Mouse (Mus musculus) naive thymus-derived CD4-positive, alpha-beta T cell, adult 2 months (primary cell): ENCODE results near the gene Mpp1.
"Not testable (repeated sequence)": the region's sequence is repeated elsewhere in the genome, so short reads cannot be mapped to it uniquely, and the experiment has no call there.

Source experiments
- DNase-seq: peaks from one replicate; pipeline ENCODE4 v3.0.0-alpha.2; 2011; ENCODE audit warnings: low read depth

Mpp1 gene

DNA sequence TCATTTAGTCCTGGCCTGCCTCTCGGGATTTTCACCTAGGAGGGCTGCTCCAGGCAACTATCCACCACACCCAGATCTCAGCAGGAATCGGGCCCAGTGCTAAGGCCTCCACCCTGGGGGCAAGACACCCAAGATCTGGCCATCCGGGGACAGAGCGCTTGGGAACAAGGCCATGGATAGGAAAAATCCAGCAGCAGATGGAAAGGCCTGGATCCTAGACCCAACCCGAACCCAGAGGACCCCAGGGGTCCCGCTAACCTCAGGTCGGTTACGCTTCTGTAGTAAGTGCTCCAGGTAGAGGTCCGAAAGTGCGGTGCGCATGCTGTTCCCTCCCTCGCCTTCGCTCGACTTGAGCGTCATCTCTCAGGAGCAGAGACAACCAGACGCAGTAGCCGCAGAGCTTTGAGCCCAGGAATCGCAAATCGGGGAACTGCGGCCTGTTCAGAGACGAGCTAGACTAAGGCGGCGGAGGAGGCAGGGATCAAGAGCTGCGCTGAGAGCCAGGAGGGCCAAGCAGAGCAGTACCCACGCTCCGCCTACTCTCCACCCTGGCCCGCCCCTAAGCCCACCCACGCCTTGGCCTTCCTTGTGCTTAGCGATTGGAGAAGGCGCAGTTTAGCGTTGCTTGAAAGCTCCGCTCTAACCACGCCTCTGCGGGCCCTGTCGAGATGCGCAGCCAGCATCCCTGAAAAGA is at the start of gene Mpp1:
TSS of gene Mpp1 (minus strand) at position 550 of the 694 bp plus-strand sequence.
- DNase-seq: peak; percentile 83

- DNase-seq: no peak
These were observed 32.9 kb upstream of the Mpp1 start, which contains the start of gene Smim9 for GRCm38 (mm10) chrX:75163670-75164069. Gene Smim9 (minus strand): TSS chrX:75163770.

DNA sequence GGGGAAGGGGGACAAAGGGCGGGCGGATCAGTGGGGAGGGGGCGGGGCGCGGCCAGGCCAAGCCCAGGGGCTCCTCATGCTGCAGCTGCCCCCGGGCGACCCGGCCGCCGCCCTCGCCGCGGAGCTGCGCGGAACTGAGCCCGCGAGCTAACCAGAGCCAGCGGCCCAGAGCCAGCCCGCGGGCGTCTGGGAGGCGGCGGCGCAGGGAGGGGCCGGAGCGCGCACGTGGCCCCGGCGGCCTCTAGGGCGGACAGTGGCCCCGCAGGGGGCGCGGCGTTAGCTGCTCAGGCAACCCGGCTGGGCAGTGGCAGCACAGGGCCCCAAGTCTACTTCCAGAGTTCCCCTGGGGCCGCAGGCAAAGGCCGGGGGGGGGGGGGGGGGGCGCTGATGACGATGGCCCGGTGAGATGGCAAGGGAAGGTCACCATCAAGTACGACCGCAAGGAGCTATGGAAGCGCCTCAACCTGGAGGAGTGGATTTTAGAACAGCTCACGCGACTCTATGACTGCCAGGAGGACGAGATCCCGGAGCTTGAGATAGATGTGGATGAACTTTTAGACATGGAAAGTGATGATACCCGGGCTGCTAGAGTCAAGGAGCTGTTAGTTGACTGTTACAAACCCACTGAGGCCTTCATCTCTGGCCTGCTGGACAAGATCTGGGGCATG is 24.9 kb upstream of the Mpp1 start:
- DNase-seq: peak; percentile 20

GRCm38 (mm10) chrX:75152249-75152648 is 21.4 kb upstream of the Mpp1 start:
- no peak for DNase-seq

- no peak for DNase-seq
These were observed 19.5 kb upstream of the Mpp1 start for GRCm38 (mm10) chrX:75150304-75150703.

DNA sequence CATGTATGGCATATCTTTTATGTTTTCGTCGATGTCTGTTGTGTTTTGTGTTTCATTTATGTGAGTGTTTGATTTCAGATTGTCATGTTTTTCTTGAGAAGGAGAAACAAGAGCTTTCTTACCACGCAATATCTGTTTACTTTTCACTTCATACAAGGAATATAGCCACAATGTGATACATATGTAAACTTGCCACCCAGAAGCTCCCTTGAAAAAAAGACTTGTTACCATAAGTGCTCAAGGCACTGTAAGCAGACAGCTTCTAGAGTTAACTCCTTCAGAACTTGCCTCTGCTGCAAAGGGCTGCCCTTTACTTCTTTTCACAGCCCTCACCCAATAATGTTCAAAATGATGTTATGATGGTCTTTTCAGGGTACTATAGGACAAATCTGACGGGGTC is 17.6 kb upstream of the Mpp1 start:
- no peak for DNase-seq

- not testable (repeated sequence) for DNase-seq
These were observed 12.3 kb upstream of the Mpp1 start for GRCm38 (mm10) chrX:75143124-75143555.

DNA sequence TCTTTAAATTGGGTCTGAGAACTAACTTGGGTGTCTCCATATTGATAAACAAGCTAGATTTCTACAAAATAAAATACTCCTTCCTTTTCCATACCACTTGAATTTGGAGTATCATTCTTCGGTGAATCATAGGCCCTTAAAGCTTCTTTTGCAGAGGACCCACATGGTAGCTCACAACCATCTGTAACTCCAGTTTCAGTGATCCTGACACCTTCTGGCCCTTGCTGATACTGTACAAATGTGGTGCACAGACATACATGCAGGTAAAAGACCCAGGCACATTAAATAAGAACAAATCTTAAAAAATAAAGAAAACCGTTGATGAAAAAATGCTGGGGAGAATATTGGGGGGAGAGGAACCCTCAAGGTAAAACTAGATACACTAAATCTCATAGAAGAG is 7.4 kb upstream of the Mpp1 start:
- no peak for DNase-seq

DNA sequence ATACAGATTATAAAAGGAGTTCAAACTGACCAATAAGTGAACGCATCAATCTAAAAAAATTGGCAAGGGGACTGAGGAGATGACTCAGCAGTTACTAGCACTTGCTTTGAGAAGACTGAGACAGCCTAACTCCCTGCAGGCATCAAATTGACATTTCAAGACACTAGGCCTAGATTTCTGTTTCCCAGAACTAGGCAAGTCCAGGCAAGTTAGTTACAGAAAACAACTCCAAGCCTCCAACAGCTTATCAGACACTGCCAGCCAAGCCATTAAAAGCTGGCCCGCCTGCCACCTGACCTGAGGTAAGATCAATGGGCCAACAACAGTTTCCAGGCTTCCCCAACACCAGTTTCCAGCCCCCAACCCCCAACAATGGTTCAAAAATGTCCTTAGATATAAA is 6.9 kb upstream of the Mpp1 start:
- no peak for DNase-seq

DNA sequence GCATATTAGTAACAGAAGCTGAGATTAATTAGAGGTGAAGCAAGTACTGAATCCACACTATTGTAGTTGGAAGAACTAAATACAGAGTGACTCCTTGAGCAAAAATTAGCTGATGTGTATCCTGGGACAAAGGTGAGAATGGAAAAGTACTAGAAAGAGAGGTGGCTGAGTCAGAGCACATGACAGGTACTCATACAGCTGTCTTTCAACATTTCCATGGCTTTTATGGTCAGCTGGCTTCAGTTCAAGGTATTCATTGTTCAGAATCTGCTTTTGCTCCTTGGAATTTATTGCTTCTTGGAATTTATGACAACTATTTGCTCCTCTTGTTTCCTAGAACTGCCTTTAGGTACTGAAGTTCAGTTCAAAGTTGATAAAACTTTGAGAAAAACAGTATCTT is 6.1 kb upstream of the Mpp1 start:
- no peak for DNase-seq

- no peak for DNase-seq
These were observed 1.3 kb downstream of the Mpp1 start for GRCm38 (mm10) chrX:75129474-75129873.

- DNase-seq: peak; percentile 26
These were observed 2.4 kb downstream of the Mpp1 start for GRCm38 (mm10) chrX:75128333-75128980.

DNA sequence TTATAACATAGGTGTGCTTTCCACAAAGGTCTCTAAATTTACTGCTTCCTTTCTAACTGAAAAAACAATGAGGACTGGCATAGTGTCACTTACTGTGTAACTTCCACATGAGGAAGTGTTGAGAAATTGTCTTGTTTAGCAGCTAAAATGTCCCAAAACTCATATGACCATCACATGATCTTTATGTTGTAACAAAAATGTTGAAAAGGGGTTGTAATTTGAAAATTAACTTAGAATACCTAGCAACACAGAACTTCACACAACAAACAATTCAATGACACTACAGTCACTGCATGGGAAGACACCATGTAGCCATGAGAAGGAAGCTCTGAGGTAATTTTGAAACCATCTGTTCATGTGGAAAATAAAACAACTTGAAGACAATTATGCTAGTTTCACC is 3.9 kb downstream of the Mpp1 start:
- no peak for DNase-seq

DNA sequence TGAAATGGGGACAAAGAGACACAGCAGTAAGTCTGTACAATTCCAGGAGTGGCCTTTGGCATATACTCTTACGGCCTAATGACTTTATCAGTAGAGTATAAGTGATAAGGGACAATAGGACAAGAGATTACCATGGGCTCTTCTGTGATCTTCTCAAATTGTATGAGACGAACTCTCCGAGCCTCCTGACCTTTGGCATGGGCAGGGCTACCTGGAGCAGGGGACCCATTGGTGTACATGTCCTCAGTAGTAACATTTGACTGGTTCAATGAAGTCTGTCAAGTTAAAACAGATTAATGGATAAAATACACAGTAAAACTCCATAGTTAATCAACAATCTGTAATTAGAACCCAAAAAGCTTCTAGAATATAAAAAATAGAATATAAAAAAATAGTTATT is 5.2 kb downstream of the Mpp1 start:
- DNase-seq: no peak

DNA sequence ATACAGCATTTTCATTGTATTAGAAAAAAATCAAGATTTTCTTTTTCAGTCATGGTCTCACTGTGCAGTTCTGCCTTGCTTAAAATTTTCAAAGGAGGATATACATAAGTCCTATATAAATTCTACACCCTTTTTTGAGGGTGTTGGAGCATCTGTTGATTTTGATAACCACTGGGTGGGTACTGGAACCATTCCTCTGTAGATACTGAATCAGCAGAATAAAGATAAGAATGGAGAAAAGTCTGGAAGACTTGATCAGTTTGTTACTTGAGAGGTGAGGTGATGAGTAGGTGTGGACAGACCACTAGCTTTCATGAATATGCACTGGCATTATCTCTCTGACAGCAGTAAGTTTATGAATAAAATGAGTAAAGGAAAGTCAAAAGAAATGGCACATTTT is 15.3 kb downstream of the Mpp1 start:
- no peak for DNase-seq

DNA sequence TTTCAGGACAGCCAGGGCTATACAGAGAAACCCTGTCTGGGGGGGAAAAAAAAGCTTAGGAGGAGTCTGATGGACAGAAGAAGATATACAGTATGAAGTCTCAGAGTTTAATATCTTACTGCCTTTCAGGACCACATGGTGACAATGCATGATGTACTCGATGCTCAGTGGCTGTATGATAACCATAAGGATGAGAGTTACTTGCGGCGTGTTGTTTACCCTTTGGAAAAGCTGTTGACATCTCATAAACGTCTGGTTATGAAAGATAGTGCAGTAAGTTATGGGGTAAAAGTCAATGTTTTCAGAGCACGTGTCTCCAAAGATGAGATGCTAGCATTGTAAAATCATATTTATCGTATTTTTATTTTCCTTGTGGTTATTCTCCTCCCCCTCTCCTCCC is 28.5 kb downstream of the Mpp1 start:
- DNase-seq: no peak

GRCm38 (mm10) chrX:75098799-75099198 is 32.0 kb downstream of the Mpp1 start:
- no peak for DNase-seq

DNA sequence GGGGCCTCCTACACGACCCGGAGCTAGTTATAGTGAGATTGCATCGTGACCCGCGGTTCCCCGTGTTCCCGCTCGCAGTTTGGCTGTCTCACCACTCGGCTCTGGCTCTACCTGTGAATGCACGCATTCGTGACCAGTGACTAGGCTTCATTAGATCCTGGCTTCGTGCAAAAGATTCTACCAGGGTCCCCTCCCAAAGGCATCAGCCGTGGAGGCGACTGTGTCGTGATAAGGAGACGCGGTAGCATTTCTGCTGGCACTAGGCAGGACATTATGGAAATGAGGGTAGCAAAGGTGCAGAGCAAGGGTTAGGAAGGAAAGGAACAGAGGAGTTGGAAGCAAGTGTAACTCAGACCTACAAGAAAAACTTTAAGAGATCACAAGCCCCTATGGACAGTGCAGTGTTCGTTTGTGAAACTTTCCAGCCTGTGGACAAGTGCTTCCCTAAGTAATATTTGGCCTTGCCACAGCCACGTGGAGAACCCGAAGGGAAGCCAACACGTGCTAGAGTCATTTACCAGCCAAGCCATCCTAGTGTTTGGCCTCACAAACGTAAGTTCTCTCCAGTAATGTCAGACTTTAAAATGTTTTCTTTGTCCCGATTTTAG is 34.5 kb downstream of the Mpp1 start:
- no peak for DNase-seq

- DNase-seq: peak; percentile 93
These were observed 35.2 kb downstream of the Mpp1 start, which contains the start of gene Dkc1 for GRCm38 (mm10) chrX:75095369-75096162. Gene Dkc1 (plus strand): TSS chrX:75095854.

GRCm38 (mm10) chrX:75085654-75086053 is 45.2 kb downstream of the Mpp1 start:
- peak; percentile 35 for DNase-seq

- peak; percentile 78 for DNase-seq
These were observed 45.9 kb downstream of the Mpp1 start, which contains the start of gene Gab3 for GRCm38 (mm10) chrX:75084774-75085508. Gene Gab3 (minus strand): TSS chrX:75085458.
